Mouse (Mus musculus) cerebellum, adult (tissue): ENCODE measurements around the gene Galnt10.
A peak's percentile ranks its signal among the peaks of the same experiment; 100 is the strongest.

ENCODE experiments used
- ATAC-seq: cut with Nextera tagmentation; 2 replicates; pipeline ENCODE4 v1.9.2; 2017; ENCODE audit warnings: mild to moderate bottlenecking, moderate library complexity, mixed read lengths; ENCODE audit not compliant: insufficient number of reproducible peaks, low FRiP score, low TSS enrichment

The Galnt10 gene

GRCm38 (mm10) chr11:57716721-57717120, 71.5 kb downstream of the Galnt10 start:
- no peak for ATAC-seq

- ATAC-seq, result no peak
Observed at GRCm38 (mm10) chr11:57717432-57717831, 72.2 kb downstream of the Galnt10 start.

- ATAC-seq, result no peak
Observed at GRCm38 (mm10) chr11:57718081-57718480, 72.8 kb downstream of the Galnt10 start.

- no peak for ATAC-seq
Observed at GRCm38 (mm10) chr11:57719631-57720030, 74.4 kb downstream of the Galnt10 start.

GRCm38 (mm10) chr11:57720076-57720475, 74.8 kb downstream of the Galnt10 start:
- no peak for ATAC-seq

- ATAC-seq, result no peak
Observed at GRCm38 (mm10) chr11:57724791-57725463, 79.7 kb downstream of the Galnt10 start.

GRCm38 (mm10) chr11:57725926-57726325, 80.7 kb downstream of the Galnt10 start:
- no peak for ATAC-seq

GRCm38 (mm10) chr11:57727303-57727969, 82.2 kb downstream of the Galnt10 start:
- peak; percentile 40; the same call in 1 of the 2 replicates for ATAC-seq

- ATAC-seq, result no peak
Observed at GRCm38 (mm10) chr11:57732410-57733281, 87.4 kb downstream of the Galnt10 start.

- ATAC-seq, result no peak
Observed at GRCm38 (mm10) chr11:57747294-57748080, 102.2 kb downstream of the Galnt10 start.

- ATAC-seq, result no peak
Observed at GRCm38 (mm10) chr11:57753538-57754203, 108.4 kb downstream of the Galnt10 start.

GRCm38 (mm10) chr11:57758621-57759020, 113.4 kb downstream of the Galnt10 start:
- no peak for ATAC-seq

GRCm38 (mm10) chr11:57760509-57761058, 115.3 kb downstream of the Galnt10 start:
- no peak for ATAC-seq

- no peak for ATAC-seq
Observed at GRCm38 (mm10) chr11:57761347-57761746, 116.1 kb downstream of the Galnt10 start.

GRCm38 (mm10) chr11:57764124-57764523, 118.9 kb downstream of the Galnt10 start:
- ATAC-seq, result no peak

GRCm38 (mm10) chr11:57766617-57767016, 121.4 kb downstream of the Galnt10 start:
- no peak for ATAC-seq

- ATAC-seq, result no peak
Observed at GRCm38 (mm10) chr11:57767171-57767570, 121.9 kb downstream of the Galnt10 start.

- no peak for ATAC-seq
Observed at GRCm38 (mm10) chr11:57770776-57771175, 125.5 kb downstream of the Galnt10 start.

- no peak for ATAC-seq
Observed at GRCm38 (mm10) chr11:57771676-57772075, 126.4 kb downstream of the Galnt10 start.
